Mouse (Mus musculus): Measurements from ENCODE around the gene Cmtr2. TPM values are rescaled to one million over a fixed set of nuclear protein-coding genes. Genes with fewer than 3 reads are reported as not detected.

Cmtr2 gene
- 13.4 TPM for polyA plus RNA-seq (2017; shearing (Covaris generic))

DNA sequence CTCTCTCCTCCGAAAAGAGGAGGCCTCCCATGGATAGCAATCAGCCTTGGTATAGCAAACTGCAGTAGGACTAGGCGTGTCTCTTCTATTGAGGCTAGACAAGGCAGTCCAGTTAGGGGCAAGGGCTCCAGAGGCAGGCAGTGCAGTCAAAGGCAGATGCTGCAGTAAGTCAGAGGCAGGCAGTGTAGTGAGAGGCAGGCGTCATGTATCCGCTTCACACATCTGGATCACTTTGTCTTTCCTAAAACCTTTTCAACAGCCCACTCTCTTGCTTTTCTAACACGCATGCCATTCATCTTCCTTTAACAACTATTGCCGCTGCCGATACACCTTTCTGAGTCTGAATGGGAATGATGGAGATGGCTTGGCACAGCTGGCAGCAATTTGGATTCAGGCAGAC lies at the start of gene Cmtr2:
Gene Cmtr2, plus strand, starts transcription at position 301 of the 400 bp plus-strand sequence.

DNA sequence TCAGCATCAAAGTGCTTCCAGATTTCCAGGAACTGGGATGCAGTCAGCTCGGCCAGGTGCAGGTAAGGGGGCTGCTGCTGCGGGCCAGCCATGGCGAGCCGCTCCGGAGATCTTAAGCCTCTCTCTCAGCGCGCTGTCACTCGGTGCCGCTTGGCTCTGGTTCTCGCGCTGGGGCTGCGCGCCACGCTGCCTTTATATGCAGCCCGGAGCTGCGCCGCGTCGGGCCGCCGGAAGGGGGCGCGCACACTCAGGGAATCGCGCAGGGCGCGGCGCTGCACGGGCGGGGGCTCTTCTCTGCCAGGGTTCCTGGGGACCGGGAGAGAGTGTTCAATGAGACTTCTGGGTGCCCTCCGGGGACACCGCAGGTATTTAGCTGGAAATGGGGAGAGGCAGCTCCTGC lies 47.4 kb upstream of the Cmtr2 start, which contains the start of gene Calb2:
Gene Calb2, minus strand, starts transcription at position 165 of the 400 bp plus-strand sequence.

DNA sequence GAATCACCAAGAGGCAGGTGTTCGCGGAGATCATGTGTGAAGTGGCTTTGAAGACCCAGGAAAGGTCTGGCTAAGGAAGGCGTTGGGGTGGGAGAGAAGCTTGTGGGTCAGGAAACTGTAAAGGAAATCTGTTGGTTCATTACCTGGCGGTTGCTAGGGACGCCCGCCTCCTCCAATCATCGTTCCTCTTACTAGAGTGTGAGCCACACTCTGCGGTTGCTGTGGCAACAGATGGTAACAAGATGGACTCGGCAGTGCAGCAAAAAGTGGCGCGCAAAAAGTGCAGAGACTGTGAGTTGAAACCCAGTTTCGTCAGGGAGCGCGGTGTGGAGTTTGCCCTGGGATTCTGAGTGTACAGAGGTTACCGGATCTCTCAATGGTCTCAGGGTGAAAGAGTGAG lies 51.3 kb downstream of the Cmtr2 start, which contains the start of gene Hydin:
Gene Hydin, plus strand, starts transcription at position 237 of the 400 bp plus-strand sequence.

Other genes starting within 250 kb of the Cmtr2 start
- not detected for gene Tat, start 225.2 kb upstream of the Cmtr2 start, polyA plus RNA-seq (2017; shearing (Covaris generic))
- gene Chst4, start 175.9 kb upstream of the Cmtr2 start, polyA plus RNA-seq (2017; shearing (Covaris generic)), result not detected
- 4.9 TPM for gene Zfp612, start 135.9 kb upstream of the Cmtr2 start, polyA plus RNA-seq (2017; shearing (Covaris generic))
- not detected for gene Gm21964, start 114.5 kb upstream of the Cmtr2 start, polyA plus RNA-seq (2017; shearing (Covaris generic))
- not detected for gene Gm17720, start 112.9 kb upstream of the Cmtr2 start, polyA plus RNA-seq (2017; shearing (Covaris generic))
- not detected for gene Calb2, start 47.5 kb upstream of the Cmtr2 start, polyA plus RNA-seq (2017; shearing (Covaris generic))
- gene Hydin, start 51.3 kb downstream of the Cmtr2 start, polyA plus RNA-seq (2017; shearing (Covaris generic)), result not detected